Mouse (Mus musculus) retina, embryonic 14.5 days (tissue): ENCODE data around the gene Lins1.
A peak's percentile ranks its signal among the peaks of the same experiment; 100 is the strongest.

Experiments used
- DNase-seq: peaks from one replicate; pipeline ENCODE4 v3.0.0-alpha.2; 2015; ENCODE audit warnings: low spot score

Gene Lins1

GRCm38 (mm10) chr7:66733431-66733830 lies 43.7 kb downstream of the Lins1 start:
- DNase-seq, result no peak

- DNase-seq, result no peak
Measured at GRCm38 (mm10) chr7:66733882-66734281, 44.2 kb downstream of the Lins1 start.

GRCm38 (mm10) chr7:66734466-66734865 lies 44.8 kb downstream of the Lins1 start:
- no peak for DNase-seq

DNA sequence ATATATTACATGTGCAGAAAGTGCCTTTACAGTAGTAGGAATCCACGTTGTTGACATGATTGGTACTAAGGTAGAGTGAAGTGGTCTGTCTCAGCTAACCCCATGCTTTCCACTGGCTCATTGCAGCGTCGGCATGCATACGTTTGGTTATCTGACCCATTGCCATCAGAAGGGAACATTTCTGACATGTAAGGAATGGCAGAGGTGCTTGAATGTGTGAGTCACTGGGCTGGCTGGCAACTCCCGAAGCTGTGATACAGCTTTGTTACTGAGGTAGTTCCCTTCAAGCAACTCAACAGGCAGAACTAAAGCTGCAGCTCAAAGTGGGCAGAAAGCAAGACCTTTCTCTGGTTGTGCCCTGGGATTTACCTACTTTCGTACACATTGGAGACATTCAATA lies 45.3 kb downstream of the Lins1 start:
- DNase-seq, result no peak

DNA sequence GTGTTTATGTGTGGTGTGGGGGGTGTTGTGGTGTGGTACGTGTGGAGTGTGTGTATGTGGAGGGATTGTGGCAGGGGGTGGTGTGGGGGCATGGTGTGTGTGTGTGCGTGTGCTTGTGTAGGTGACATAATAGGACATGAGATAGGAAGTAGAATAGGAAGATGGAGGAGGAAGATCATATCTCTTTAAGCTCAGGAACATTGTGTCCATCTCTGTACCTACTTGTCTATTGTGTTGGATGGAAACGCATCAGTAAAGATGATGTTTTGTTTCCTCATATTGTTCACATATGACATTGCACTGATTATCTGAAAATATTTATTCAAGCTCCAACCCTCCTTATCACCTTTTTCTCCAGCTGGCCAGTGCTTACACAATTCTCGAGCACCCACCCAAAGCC lies 47.7 kb downstream of the Lins1 start:
- no peak for DNase-seq

DNA sequence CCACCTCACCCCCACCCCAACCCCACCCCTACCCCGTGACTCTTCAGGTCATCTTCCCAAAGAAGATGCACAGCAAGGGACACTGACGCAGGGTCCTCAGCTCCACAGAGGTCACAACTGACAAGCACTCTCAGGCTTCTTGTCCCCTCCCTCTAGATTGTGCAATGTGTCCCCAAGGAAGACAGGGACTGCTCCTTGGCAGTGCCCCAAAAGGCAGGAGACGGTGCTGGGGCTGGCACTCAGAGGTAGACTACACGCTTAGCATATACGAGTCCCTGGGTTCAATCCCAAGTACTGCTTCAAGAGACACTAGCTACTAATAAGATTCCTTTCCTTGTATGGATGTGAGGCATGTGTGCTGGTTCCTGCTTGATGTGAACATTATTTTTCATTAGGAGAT lies 51.3 kb downstream of the Lins1 start:
- DNase-seq, result no peak

- DNase-seq, result peak; percentile 36
Measured at GRCm38 (mm10) chr7:66741412-66741811, 51.7 kb downstream of the Lins1 start.

DNA sequence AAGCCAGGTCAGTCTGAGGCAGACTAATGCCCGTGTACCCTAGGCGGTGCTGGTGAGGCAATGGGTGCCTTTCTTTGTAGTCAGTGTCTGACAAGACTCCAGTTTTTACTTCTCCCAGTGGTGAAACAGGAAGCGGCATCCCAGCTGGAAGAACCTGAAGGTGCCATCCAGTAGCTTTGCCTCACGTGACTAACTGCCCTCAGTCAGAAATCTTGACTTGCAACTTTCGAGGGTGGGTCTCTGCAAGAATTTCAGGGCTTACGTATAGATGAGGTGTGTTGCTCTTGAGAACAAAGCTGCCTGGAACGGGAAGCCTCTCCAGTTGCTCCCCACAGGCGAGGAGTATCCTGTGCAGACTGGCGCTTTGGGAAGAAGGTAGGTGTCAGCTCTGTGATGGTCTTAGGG lies 53.7 kb downstream of the Lins1 start, which contains the start of gene Cers3:
Gene Cers3 (plus strand): TSS at position 128 of the 405 bp plus-strand sequence.
- no peak for DNase-seq

DNA sequence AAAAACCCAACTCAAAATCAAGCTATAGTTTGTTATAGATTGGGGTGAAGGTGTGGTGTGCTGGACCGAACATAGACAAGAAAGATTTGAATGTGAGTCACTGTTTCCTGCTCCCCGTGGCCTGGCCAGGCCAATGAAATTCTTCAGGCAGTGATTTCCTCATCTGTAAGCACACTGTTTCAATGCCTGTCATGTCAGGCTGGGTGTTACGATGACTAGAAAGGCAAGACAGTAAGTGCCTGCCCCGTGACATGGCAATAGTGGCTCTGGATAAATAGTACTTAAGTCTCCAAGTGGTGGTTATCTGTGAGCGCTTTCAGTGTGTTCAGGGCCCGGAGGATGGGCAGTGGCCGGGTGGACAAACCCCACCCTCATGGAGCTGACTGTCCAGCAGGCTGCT lies 57.3 kb downstream of the Lins1 start:
- no peak for DNase-seq

GRCm38 (mm10) chr7:66749998-66750397 lies 60.3 kb downstream of the Lins1 start:
- no peak for DNase-seq

GRCm38 (mm10) chr7:66753816-66754215 lies 64.1 kb downstream of the Lins1 start:
- DNase-seq, result no peak

GRCm38 (mm10) chr7:66755611-66756010 lies 65.9 kb downstream of the Lins1 start:
- no peak for DNase-seq
